Mouse (Mus musculus): ENCODE results near the gene Phb2.
A peak's percentile ranks its signal among the peaks of the same experiment; 100 is the strongest.

Gene Phb2

DNA sequence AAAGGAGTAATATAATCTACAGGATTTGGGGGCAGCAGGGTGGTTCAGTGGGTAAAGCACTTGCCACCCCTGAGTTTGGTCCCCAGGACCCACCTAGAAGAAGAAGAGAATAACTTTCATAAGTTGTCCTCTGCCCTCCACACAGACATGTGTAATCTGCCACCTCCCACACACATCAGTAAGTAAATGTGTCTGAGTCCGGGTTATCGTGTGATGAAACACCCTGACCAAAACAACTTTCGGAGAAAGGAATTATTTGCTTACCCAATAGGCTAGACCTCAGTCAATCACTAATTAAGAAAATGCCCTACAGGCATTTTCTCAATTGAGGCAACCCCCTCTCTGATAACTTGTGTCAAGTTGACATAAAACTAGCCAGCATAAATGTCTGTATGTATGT lies 21.6 kb upstream of the Phb2 start:
- DNase-seq (ENCODE audit: low read depth, low spot score): no peak

DNA sequence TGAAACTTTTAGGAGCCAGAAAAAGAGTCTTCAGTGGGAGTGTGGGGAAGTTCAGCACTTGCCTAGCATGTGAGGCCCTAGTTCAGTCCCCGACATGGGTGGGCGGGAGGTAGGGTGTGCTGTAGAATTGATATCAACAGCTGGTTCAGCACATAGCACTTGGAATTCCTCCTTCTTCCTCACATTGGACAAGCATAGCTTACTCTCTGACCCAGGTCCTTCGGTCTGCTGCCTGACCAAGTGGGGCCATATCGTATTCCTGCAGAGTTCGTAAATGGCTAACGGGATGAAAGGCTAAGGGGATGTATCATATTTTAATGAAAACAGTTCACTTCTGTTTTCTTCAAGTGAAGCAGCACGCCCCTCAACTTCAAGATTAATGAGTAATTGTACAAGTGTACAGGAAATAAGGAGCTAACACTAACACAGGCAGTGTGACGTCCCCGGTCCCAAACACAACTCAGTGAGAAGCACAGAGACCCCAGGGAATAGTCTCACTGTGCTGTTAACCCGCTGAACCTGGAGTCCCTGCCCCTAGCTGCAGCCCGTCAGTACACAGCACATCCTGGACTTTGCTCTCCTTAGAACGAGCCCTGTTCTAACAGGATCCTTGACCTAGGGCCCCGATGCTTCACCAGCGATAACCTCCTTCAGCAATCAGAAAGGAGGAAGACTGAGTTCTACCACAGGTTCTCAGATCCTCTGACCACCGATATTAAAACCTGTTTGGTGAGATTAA lies 18.7 kb upstream of the Phb2 start:
- DNase-seq (ENCODE audit: low read depth, low spot score): no peak

DNA sequence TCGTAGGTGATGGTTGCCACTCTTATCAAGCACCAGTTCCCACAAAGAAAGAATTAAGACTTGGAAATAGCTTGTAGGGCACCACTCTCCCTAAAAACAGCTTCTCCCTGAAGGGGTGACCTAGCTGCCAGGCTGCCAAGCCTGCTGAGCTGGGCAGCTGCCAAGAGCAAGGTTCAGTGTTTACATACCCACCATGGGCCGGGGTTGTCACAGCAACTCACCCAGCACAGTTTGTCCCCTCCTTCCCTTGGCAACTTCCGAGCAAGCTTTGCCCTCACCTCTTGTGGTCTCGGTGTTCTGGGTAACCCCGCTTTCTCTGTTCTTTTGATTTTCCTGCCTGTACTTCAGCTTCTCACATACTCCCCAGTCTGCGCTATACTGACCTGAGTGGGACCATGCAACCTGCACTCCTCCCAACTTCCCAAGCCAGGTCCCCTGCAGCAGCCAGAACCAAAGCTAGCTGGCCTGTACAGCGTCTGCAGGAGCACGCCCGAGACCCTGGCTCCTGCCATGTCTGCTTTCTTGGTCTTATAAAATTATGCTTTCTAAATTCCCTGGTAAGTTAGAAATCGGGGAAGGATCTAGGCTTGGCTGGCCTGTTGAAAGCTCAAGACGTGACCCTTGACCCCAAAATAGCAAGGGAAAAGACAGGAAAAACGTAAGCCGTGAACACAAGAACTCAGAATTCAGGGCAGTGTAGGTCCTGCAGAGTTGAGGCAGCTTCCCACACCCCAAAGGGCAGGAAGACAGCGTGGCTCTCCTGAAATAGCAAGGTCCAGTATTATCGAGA lies 17.8 kb upstream of the Phb2 start:
- DNase-seq (ENCODE audit: low read depth, low spot score): peak; percentile 52

DNA sequence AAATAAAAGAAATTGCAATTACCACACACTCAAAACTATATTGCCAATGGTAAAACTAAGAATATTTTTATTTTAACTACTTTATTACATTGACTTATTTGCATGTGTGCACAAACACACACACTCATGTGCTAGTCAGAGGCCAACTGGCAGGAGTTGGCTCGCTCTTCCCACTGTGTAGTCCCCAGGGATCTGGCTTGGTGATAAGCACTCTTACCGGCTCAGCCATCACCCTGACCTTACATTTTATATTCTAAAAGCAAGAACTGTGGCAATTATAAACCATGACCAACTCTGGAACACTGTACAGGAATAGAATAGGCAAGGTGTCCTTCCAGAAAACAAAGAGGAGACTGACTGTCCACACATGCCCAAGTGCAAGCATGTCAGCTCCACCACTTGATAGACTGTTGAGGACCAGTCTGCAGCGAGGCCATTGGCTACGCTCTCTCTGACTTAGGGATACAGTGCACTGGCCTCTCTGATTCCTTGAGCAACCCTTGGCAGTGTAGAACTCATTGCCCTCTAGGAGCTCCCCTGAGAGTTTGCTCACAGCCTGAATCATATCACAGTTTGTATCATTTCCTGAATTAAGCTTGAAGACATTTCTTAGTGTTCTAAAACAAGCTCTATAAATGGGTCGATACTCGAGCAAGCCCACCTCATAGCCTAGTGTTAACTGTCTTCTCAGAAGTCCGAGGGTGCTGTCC lies 15.5 kb upstream of the Phb2 start:
- no peak for DNase-seq (ENCODE audit: low read depth, low spot score)

DNA sequence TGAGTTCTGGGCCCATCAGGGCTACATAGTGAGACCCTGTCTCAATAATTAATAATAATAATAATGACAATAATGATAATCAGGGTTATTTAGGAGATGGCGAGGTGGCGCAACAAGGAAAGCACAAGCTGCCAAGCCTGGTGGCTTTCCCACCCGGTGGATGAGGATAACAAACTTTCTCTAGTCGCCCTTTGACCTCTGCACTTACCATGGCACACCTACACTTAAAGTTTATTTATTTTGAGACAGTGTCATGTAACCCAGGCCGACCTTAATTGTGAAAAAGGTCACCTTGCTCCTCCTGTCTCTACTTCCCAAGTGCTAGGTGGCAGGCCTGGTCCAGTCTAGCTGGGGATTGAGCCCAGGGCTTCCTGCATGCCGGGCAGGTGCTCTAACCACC lies 13.4 kb upstream of the Phb2 start:
- DNase-seq (ENCODE audit: low read depth, low spot score): no peak

DNA sequence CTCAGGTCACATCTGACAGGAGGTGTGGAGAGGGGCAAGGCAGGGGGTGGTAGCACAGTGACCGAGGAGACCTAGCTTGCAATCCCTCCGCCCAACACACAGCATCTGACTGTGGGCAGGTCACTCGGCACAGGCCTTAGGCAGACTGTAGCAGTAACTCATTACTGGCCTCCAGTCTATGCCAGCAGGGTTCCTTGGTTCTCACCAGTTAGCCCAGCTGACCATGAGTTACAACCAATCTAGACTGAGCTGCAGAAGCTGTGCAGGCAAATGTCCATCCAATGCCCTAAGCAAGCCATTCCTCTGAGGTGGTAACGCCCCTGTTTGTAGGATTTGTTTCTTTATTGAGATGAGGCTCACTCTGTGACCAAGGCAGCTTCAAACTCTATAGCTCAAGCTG lies 12.8 kb upstream of the Phb2 start:
- no peak for DNase-seq (ENCODE audit: low read depth, low spot score)

DNA sequence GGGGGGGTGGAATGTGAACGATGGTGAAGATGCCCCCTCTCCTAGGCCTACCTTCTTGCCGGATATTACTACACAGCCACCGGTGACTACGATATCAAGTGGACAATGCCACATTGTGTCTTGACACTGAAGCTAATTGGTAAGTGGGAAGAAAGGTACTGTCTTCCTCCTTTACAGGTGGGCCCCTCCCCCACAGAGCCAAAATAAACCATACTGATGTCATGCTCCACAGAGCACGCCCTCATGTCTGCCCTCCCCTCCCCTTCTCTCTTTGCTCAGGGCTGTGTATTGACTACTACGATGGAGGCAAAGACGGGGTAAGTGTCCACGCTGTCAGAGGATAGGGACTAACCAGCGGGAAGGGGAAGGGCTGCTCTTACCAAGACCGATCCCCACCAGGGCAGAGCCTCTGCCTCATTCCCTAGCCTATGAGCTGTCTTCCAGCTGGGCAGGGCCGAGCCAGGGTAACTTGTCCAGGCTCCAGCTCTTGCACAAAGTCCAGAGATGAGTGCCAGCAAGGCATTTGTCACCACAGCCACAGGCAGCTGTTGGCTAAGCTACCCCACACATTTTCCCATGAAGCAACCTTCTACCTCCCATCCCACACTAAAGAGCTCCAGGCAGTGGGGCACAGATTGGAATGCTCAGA lies 12.1 kb upstream of the Phb2 start:
- DNase-seq (ENCODE audit: low read depth, low spot score): peak; percentile 83

DNA sequence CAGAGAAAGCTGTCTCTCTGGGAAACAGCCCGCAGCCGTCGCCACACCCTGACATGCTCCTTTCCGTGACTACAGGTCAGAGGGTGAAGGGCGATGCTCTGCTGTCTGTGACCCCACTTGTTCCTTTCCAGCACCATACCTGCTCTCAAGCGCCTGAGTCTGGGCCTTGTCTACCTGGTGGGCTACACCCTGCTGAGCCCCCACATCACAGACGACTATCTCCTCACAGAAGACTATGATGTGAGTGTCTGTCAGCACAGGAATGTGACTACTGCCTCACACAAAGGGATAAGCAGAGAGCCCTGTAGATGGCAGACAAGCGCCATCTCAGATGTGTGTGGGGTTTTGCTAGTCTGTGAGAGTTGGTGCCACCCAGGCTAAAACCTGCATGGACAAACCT lies 10.8 kb upstream of the Phb2 start:
- no peak for DNase-seq (ENCODE audit: low read depth, low spot score)

DNA sequence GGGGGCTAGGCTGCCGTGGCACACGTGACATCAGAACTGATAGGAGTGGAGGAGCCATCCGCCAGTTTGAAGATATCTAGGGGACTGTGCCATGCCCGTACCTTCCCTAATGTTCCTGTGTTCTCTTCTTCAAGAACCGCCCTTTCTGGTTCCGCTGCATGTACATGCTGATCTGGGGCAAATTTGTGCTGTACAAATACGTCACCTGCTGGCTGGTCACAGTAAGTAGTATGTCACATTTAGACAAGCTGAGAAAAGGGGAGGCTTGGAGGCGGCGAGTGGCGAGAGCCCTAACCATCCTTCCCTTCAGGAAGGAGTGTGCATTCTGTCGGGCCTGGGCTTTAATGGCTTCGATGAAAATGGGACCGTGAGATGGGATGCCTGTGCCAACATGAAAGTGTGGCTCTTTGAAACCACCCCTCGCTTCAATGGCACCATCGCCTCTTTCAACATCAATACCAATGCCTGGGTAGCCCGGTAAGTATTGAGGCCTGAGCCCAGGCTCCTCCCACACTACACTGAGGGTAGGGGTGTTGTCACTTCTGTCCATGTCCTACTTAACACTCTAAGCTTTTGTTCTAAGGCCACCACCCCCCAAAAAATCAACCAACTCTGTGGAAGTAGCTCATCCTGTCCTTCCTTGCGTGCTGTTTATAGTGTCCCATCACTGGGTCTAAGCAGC lies 9.9 kb upstream of the Phb2 start:
- no peak for DNase-seq (ENCODE audit: low read depth, low spot score)

DNA sequence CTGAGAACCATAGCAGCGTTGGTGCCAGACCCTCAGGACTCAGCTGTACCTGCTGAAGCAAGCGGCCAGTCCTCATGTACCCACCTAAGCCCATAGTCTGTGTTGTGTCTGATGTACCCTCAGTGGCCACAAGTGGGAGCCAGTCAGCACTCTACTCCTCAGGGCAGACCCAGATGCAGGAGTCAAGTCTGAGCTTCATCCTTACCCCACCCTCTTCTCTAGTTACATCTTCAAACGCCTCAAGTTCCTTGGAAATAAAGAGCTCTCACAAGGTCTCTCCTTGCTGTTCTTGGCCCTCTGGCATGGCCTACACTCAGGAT lies 9.4 kb upstream of the Phb2 start:
- DNase-seq (ENCODE audit: low read depth, low spot score): peak; percentile 32

DNA sequence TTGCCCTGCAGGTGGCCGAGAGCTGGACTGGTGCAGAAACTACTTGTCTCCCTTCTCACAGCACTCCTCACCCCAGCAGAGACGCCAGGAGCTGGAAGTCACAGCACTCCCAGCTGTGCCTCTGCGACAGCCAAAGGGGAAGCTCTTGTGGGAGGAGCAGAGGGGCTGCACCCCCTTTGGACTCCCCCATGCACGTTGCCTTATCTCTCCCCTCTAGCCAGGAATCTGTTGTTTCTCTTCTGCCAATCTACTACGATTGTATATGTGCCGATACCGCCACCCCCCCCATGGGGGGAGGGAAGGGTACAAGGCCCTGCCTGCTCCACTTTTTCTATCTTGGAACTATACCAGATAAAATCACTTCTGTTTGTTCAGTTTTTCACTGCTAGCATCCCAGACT lies 8.3 kb upstream of the Phb2 start:
- DNase-seq (ENCODE audit: low read depth, low spot score): no peak

DNA sequence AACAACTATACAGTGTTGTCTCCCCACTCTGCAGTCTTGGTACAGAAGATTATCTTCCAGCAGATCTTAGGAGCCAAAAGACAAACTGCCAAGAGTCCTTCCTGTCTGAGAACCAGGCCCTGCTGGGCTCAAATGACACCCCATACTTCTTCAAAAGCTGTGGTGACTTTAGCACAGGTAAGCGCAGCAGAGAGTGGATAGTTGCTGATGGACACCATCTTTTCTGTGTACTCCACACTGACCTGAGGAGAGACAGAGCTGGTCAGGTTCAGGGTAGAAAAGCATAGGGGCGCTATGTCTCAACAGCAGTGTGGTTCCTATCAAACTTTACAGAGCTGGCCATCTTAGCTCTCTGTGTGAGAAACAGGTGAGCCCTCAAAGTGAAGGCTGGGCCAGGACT lies 7.7 kb upstream of the Phb2 start:
- no peak for DNase-seq (ENCODE audit: low read depth, low spot score)

DNA sequence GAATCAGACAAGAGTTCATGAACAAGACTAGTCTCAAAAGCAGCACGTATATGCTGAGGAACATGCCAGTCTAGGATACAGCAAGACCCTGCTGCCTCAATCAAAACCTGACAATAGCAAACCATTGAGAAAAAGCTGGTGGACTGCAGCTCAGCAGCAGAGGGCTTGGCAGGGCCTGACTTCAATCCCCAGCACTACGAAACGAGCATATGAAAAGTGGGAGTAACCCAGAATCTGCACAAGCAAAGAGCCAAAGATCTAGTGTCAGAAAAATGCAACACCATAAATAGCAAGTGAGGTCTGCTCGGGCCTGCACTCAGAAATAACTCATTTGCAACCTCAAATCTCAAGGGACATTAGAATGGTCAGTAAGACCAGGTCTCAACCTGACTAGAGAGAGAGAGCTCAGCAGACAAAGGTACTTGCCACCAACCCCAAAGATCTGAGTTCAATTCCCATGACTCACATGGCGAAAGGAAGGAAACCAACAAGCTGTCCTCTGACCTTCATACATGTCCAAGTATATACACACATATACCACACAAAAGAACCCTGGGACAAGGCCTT lies 6.0 kb upstream of the Phb2 start:
- no peak for DNase-seq (ENCODE audit: low read depth, low spot score)

DNA sequence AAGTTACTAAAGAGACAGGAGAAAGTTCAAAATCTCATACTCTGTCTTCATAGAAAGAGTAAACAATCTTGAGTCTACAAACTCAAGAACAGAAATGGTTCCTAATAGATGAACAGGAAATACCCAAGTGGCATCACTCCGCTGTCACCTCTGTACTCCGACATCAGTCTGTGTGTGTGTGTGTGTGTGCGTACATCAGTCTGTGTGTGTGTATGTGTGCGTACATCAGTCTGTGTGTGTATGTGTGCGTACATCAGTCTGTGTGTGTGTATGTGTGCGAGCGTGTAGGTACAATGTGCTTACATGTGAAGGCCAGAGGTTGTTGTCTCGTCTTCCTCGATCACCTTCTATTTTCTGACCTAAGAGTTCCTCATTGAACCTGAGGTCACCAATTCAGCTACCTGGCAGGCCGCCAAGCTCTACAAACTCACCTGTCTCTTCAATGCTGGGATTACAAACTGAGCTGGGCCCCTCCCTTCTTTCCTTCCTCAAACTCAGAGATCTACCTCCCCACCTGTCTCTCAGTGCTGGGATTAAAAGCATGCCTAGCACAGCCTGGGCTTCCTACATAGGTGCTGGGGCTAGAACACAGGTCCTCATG lies 3.7 kb upstream of the Phb2 start:
- DNase-seq (ENCODE audit: low read depth, low spot score): no peak

DNA sequence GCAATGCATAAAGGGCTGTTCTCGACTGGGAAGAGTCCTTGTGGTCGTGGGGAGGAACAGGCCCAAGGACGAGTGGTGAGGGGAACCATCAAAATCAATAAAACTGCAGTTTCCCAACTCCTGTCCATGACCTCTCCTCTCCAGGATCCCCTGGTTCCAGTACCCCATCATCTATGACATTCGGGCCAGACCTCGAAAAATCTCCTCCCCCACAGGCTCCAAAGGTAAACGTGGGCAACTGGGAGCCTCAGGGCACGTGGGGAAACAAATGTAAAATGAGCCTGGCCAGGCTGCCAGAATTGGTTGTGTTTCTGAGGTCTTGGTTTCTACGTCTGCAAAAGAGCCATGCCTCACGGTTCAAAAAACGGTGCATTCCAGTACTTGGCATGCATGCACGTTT lies 782 bp downstream of the Phb2 start:
- no peak for DNase-seq (ENCODE audit: low read depth, low spot score)

DNA sequence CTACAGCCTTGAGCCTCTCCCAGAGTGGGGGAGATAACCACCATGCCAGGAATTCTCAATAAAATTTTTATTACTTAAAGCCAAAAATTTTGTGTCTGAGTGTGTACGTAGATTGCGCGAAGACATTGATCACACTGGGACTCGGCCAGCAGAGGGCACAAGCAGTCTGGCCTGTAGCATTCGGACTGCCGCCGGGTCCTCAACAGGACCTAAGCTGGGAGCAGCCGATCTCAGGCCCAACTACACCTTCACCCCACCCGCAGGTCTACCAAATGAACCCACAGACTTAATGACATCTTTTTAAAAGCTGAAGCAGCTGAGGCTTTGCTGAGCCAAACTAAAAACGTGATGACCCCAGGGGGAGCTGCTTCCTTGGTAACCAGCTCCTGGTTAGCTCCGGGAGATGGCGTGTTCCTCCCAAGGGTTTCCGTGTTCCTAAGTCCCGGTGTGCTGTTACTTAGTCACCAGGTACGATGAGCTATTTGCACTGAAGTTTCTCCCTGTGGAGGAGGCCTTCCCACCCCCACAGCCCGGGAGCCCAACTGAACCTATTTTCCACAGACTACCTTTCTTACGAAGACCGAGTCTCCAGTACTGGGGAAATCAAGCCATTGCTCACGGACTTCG lies 4.8 kb downstream of the Phb2 start:
- no peak for DNase-seq (ENCODE audit: low read depth, low spot score)

DNA sequence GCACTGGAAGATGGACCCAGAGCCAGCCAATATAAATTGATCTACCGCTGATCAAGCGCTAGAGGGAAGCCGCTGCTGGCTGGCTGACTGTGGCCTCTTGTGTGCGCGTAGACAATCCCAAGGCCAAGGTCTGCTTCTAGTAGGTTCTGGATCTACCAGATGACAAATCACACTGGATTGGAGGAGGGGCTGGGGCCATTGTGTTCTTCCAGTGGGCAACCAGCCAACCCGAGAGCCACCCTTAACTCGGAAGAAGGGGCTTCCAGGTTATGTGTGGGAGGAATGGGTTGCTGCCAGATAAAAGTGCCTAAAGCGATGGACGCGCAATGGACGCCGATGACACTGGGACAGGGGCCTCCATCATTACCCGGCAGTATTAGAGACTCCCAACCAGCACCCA lies 5.8 kb downstream of the Phb2 start:
- no peak for DNase-seq (ENCODE audit: low read depth, low spot score)

DNA sequence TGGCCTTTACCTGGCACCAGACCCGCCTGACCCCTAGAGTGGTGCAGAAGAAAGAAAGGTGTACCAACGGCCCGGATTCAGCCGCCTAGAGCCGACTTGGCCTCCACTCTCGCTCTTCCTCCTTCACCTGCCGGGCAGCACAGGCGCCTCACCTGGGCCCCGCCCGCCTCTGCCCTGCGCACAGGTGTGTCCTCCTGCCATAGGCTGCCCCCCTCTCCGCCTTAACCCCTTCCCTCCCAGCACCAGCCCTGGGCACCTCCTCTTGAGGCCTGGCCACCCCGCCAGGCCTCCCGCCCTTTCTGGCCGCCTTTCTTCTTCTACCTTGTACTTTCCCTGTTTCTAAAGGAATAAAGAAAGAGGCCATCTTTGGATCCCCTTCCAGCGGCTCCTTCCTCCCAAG lies 6.6 kb downstream of the Phb2 start:
- DNase-seq (ENCODE audit: low read depth, low spot score): no peak

DNA sequence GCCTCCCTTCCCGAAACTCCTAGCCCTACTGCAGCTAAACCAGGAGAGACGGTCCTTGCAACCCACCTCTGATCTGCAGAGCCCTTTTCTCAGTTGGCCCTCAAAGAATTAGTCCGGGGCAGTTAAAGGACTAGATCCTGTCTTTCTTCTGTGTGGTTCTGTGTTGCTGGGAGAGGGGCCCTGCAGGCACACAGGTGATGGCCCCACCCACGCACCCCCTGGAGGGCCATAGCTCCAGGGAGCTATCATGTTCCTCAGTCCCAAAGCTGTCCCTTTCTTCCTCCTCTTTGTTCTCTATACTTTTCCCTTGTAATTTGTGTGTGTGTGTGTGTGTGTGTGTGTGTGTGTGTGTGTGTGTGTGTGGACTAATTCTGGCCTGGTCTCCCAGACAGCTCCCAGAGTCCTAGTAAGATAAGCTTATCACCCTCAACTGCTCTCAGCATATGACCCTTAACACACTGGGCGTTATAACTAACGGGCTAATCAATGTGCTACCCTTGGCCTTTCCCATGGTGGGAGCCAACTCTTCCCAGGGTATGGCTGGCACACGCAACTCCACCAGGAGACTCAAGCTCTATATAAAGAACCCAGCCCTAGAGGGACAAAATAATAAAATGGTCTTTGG lies 7.3 kb downstream of the Phb2 start:
- DNase-seq (ENCODE audit: low read depth, low spot score): no peak

DNA sequence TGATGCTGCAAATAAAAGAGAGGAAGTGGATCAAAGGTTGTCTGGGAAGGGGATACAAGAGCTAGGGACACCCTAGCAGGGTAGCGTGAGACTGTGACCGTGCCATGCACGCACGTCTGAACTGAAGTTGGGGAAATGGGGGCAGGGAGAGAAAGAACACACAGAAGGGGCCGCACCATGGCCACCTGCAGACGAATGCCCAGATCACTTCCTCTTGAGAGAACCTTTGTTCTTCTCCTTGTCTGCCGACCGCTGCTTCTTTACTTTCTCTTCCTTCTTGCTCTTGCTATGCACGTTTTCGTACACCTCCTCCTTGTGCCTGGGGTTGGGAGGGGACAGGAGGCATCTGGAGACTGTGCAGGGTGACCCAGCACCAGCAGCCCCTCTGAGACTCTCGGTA lies 8.8 kb downstream of the Phb2 start:
- no peak for DNase-seq (ENCODE audit: low read depth, low spot score)
